Mouse (Mus musculus): Measurements from ENCODE around the gene Cyp27b1.
A peak's percentile ranks its signal among the peaks of the same experiment; 100 is the strongest.
"Not testable (repeated sequence)": the region's sequence is repeated elsewhere in the genome, so short reads cannot be mapped to it uniquely, and the experiment has no call there.

The Cyp27b1 gene

GRCm38 (mm10) chr10:127071203-127071602 lies 23.2 kb downstream of the Cyp27b1 start:
- DNase-seq: no peak

GRCm38 (mm10) chr10:127072270-127072669 lies 24.2 kb downstream of the Cyp27b1 start:
- DNase-seq: not testable (repeated sequence)

- DNase-seq: not testable (repeated sequence)
Observed at GRCm38 (mm10) chr10:127072969-127073368, 24.9 kb downstream of the Cyp27b1 start.

GRCm38 (mm10) chr10:127073981-127074380 lies 25.9 kb downstream of the Cyp27b1 start:
- DNase-seq: no peak

DNA sequence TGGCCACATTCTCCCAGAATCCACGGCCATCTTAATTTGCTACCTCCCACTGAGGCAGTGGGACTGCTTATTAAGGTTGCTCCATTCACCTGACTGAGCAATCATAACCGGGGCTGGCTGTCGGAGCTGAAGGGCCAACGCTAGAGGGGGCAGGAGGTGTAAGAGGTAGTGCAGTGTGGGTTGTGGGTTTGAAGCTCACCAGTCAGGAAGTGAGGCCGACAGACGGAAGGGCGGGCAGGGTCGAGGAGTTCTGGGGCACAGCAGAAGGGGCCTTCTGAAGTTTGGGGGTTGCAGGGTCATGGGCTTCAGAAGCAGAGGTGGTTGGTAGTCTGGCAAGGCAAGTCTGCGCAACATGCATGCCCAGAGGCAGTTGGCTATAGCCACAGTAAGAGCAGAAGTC lies 27.0 kb downstream of the Cyp27b1 start, which contains the start of gene Agap2:
Gene Agap2, plus strand, starts transcription at position 205 of the 400 bp plus-strand sequence.
- DNase-seq: no peak

DNA sequence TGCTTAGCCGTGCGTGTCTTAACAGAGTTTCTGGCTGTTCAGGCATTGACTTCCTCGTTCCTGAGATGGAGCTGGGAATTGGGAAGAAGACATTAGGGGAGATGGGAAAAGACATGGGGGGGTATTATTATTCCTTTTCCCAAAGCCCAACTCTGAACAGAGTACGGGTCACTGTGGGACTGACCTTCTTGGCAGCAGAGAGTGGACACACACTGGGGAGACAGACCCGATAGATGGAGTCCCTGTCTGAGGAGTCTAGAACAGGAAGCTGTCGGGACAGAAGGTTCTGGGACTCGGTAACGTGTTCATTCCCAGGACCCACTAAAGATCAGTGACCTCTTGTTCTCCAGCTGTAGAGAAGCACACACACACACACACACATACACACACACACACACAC lies 27.6 kb downstream of the Cyp27b1 start:
- no peak for DNase-seq

DNA sequence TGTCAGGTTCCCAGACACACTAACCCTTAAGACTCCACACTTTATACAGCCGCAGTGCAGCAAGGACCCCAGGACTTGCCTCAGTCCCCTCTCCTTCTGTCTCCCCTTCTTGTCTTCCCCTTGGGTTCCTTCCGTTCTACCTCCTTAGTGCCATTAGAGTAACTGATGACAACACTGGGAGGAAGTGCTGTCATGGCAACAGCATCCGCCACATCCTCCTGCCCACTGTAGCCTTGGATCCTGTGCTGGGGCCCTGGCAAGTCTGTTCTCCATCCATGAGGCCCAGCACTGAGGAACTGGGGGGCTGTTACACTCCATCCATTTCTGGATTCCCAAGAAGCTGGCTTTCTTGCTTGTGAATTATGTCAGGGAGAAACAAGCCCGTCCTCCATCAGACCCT lies 28.0 kb downstream of the Cyp27b1 start:
- DNase-seq: no peak

DNA sequence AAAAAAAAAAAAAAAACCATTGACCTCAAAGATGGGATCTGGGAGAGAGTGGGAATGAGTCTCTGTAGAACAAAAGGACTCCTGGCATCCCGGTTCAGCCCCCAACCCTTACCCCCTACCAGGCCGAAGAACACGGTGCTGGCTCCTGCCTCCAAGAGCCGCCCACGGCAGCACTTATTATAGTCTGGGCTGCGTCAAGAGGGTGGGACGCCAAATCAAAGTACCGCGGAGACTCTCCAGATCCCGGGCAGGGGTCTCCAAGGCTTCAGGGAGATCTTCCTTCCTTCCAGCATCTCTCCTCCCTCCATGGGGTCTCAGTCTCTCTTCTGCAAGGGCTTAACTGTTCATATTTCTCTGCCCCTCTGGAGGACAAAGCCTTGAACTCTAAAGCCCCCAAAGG lies 29.5 kb downstream of the Cyp27b1 start:
- DNase-seq: no peak

- DNase-seq: peak; percentile 56
Observed at GRCm38 (mm10) chr10:127078001-127078676, 30.1 kb downstream of the Cyp27b1 start.

DNA sequence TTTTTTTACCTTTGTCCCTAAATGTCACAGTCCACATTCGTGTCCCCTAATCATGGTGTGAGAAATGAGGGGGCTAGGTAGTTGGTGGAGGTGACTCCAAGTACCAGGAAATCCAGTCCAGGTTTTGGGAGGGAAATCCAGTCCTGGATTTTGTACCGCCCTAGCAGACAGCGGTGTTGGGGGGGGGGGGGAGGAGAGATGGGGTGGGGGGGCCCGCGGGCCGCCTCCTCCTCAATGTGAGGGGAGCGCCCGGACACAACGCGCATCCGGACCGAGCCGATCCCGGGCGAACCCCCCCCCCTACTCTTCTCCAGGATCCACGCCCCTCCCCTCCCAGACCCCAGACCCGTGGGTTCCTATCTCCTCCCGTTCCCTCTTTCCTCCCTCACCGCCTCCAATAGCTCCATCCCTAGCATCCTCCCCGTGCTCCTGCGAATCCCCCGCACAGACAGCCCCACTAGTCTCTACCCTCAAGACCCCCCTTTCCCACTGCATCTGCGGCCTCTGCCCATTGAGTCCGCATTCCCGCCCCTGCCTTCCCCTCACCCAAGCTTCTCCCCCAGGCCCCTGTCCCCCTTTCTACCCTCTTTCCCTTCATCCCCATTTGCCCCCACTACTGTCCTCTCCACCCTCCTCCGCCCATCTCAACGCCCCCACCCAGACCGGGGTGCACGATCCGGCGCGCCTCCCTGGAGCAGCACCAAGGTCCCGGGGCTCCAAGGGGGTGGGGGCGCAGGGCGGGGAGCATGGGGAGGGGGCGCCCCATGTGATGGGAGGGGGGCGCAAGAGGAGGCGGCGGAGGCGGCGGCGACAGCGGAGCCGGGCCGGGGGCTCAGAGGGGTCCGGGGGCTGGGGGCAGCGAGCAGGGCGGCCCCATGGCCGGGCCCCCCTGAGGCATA lies 30.9 kb downstream of the Cyp27b1 start:
- DNase-seq: peak; percentile 81

DNA sequence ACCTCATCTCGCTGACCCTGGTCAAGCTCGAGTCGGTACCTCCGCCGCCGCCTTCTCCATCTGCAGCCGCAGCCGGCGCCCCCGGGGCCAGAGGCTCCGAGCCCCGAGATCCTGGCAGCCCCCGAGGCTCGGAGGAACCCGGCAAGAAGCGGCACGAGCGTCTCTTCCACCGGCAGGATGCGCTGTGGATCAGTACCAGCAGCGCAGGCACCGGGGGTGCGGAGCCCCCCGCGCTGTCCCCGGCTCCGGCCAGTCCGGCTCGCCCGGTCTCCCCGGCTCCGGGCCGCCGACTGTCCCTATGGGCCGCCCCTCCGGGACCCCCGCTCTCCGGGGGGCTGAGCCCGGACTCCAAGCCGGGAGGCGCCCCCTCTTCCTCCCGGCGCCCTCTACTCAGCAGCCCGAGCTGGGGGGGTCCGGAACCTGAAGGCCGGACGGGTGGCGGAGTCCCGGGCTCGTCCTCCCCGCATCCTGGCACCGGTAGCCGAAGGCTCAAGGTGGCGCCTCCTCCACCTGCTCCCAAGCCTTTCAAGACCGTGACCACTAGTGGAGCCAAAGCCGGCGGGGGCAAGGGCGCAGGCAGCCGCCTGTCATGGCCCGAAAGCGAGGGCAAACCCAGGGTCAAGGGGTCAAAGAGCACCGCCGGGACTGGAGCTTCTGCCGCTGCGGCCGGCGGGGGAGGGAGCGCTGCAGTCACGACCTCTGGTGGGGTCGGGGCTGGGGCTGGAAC lies 31.8 kb downstream of the Cyp27b1 start:
- DNase-seq: peak; percentile 58

GRCm38 (mm10) chr10:127080901-127081780 lies 33.1 kb downstream of the Cyp27b1 start:
- DNase-seq: peak; percentile 27

- DNase-seq: peak; percentile 73
Observed at GRCm38 (mm10) chr10:127081996-127082620, 34.1 kb downstream of the Cyp27b1 start.

- DNase-seq: no peak
Observed at GRCm38 (mm10) chr10:127083292-127083914, 35.4 kb downstream of the Cyp27b1 start.

GRCm38 (mm10) chr10:127083915-127084306 lies 35.9 kb downstream of the Cyp27b1 start:
- DNase-seq: no peak

DNA sequence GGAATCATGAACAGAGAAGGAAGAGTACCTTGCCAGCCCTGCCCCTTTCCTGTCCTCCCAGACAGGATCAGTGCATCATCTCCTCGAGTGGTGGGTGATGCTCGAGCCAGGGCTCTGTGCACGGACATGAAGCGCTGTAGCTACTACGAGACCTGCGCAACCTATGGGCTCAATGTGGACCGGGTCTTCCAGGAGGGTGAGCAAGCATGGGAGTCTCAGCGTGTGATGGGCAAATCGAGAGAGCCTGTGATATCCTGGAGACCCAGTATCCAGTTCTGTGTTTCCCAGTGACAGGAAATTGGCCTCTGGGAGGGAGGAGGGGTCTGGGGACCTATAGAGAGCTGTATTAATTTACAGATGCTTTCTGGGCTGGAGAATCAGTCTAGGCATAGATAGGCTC lies 37.0 kb downstream of the Cyp27b1 start:
- DNase-seq: no peak

DNA sequence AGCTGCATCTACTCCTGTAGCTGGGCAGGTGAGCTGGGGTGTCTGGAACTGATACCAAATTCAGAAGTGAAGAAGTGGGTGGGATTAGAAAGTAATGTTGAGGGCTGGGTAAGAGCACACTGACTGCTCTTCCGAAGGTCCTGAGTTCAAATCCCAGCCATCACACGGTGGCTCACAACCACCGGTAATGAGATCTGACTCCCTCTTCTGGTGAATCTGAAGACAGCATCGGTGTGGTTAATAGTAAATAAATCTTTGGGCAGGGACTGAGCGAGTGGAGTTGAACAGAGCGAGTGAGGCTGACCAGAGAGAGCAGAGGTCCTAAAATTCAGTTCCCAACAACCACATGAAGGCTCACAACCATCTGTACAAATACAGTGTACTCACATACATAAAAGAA lies 37.6 kb downstream of the Cyp27b1 start:
- no peak for DNase-seq

DNA sequence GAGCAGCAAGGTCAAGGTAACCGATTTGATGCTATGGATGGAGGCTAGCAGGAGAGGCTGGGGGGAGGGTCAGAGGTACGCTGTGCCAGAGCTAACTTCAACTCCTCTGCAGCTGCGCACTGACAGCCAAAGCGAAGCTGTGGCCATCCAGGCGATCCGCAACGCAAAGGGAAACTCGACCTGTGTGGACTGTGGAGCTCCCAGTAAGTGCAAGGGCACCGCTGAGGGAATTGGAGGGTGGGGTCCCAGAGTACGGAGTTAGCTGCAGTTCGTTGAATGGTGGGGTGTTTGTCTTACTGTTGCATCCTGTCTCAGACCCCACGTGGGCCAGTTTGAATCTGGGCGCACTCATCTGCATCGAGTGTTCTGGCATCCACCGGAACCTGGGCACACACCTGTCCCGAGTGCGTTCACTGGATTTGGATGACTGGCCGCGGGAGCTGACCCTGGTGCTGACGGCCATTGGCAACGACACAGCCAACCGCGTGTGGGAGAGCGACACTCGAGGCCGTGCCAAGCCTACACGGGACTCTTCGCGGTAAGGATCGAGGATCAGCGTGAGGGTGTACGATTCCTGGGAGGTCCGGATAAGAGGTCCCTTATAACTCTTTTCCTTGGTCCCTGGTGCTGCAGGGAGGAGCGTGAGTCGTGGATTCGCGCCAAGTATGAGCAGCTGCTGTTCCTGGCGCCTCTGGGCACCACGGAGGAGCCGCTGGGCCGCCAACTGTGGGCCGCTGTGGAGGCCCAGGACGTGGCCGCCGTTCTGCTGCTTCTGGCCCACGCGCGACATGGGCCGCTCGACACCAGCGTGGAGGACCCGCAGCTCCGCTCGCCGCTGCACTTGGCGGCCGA lies 42.7 kb downstream of the Cyp27b1 start:
- DNase-seq: peak; percentile 62

- DNase-seq: peak; percentile 67
Observed at GRCm38 (mm10) chr10:127091507-127092396, 43.7 kb downstream of the Cyp27b1 start.
